Comparison of ENCODE assay signal across 8 mouse cellular contexts in the genomic region with DNA sequence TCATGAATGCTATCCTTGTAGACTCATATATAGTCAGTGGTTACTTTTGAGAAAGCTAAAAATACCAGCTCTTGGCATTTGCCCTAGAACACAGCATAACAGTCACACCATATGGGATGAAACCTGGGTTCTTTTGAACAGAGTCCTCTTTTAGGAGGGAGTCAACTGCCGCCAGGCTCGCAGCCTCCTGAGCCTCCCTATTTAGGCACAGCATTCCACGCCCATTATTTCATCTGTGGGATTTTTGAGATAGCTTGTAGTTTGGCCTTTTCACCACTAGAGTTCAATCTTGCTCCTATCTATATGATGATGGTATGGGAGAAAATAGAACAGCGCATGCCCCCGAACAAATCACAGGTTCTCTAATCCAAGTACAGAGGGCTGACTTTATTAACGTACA.
DNase-seq lines count a peak whose midpoint lies in the region; ATAC-seq and TF ChIP-seq lines count a peak whose summit lies in the region.

No protein-coding gene starts in this region.

- TF ChIP-seq CTCF in stomach, postnatal 0 days (IDR thresholded peaks at IDR 0.05; ENCODE audit: low read depth) = peak; percentile 71

- H3K4me1 ChIP-seq in midbrain, embryonic 14.5 days (ENCODE audit: control insufficient read depth, insufficient read depth, low read length) = no peaks in the 10 kb centered on the region
- H3K4me1 ChIP-seq in midbrain, embryonic 16.5 days (ENCODE audit: control insufficient read depth, insufficient read depth, low read length) = no peaks in the 10 kb centered on the region
- H3K4me1 ChIP-seq in stomach, postnatal 0 days (replicated peaks; ENCODE audit: control insufficient read depth, insufficient read depth) = no peaks in the 10 kb centered on the region

- no peak overlapping the region for H3K4me3 ChIP-seq in midbrain, embryonic 14.5 days (replicated peaks; ENCODE audit: low read depth, low read length)
- no peak overlapping the region for H3K4me3 ChIP-seq in midbrain, embryonic 16.5 days (ENCODE audit: low read depth, low read length)
- no peak overlapping the region for H3K4me3 ChIP-seq in stomach, postnatal 0 days (ENCODE audit: low read depth, low read length)

- no peak overlapping the region for H3K4me2 ChIP-seq in midbrain, embryonic 14.5 days (ENCODE audit: low read length)
- H3K4me2 ChIP-seq in midbrain, embryonic 16.5 days (ENCODE audit: low read length) = no peak overlapping the region
- H3K4me2 ChIP-seq in stomach, postnatal 0 days (replicated peaks; ENCODE audit: low read depth) = no peak overlapping the region

- 45% methylated on average over 6 of the region's 6 CpGs for WGBS in midbrain, embryonic 14.5 days
- 34% methylated on average over 6 of the region's 6 CpGs for WGBS in midbrain, embryonic 16.5 days
- WGBS in stomach, postnatal 0 days = 26% methylated on average over 6 of the region's 6 CpGs

- ATAC-seq in midbrain, embryonic 14.5 days (ENCODE audit: low FRiP score, low TSS enrichment) = no peak; the same call in 1 of the 2 replicates
- ATAC-seq in midbrain, embryonic 16.5 days = no peak
- no peak for ATAC-seq in stomach, postnatal 0 days (ENCODE audit: low FRiP score, low TSS enrichment)

- H3K9me3 ChIP-seq in midbrain, embryonic 14.5 days (ENCODE audit: control insufficient read depth, low read length) = no peaks in the 10 kb centered on the region
- H3K9me3 ChIP-seq in midbrain, embryonic 16.5 days (replicated peaks; ENCODE audit: control insufficient read depth, low read length, poor library complexity, severe bottlenecking) = no peaks in the 10 kb centered on the region
- no peaks in the 10 kb centered on the region for H3K9me3 ChIP-seq in stomach, postnatal 0 days (ENCODE audit: control insufficient read depth, low read length)

- H3K36me3 ChIP-seq in midbrain, embryonic 14.5 days (ENCODE audit: control insufficient read depth, insufficient read depth, low read length) = no peaks in the 10 kb centered on the region
- no peaks in the 10 kb centered on the region for H3K36me3 ChIP-seq in midbrain, embryonic 16.5 days (ENCODE audit: control insufficient read depth, insufficient read depth, low read length)
- H3K36me3 ChIP-seq in stomach, postnatal 0 days (ENCODE audit: control insufficient read depth, insufficient read depth, low read length) = no peaks in the 10 kb centered on the region

- no peak overlapping the region for H3K9ac ChIP-seq in midbrain, embryonic 14.5 days (replicated peaks; ENCODE audit: low read length)
- no peak overlapping the region for H3K9ac ChIP-seq in midbrain, embryonic 16.5 days (ENCODE audit: low read depth, low read length)
- H3K9ac ChIP-seq in stomach, postnatal 0 days (ENCODE audit: low read length) = no peak overlapping the region

- H3K27ac ChIP-seq in midbrain, embryonic 14.5 days (replicated peaks; ENCODE audit: low read depth, low read length) = no peak overlapping the region
- H3K27ac ChIP-seq in midbrain, embryonic 16.5 days (ENCODE audit: low read length) = no peak overlapping the region
- no peak overlapping the region for H3K27ac ChIP-seq in stomach, postnatal 0 days (replicated peaks)

- no peaks in the 10 kb centered on the region; the same call in 1 of the 2 replicates for H3K27me3 ChIP-seq in midbrain, embryonic 14.5 days (ENCODE audit: control insufficient read depth, insufficient read depth, low read length)
- H3K27me3 ChIP-seq in midbrain, embryonic 16.5 days (ENCODE audit: control insufficient read depth, insufficient read depth, low read depth, low read length) = no peaks in the 10 kb centered on the region
- no peaks in the 10 kb centered on the region for H3K27me3 ChIP-seq in stomach, postnatal 0 days (ENCODE audit: control insufficient read depth, insufficient read depth, low read length)

- no peak for TF ChIP-seq EP300 in stomach, postnatal 0 days (optimal IDR thresholded peaks at IDR 0.05)

- DNase-seq in cerebellum, postnatal 36 days = peak; percentile 4 to 13
- no peak for DNase-seq in cerebellum, adult 11 months
- peak; percentile 73 for DNase-seq in midbrain, embryonic 14.5 days
- peak; percentile 47 to 51 for DNase-seq in layer of hippocampus, adult 8-10 months (ENCODE audit: low spot score in 2 of 2)
- no peak for DNase-seq in stomach, postnatal 0 days (ENCODE audit: low spot score)
- no peak for DNase-seq in neural tube, embryonic 10.5 days (ENCODE audit: extremely low spot score, low spot score)
- no peak for DNase-seq in adrenal gland, adult 18-20 months (ENCODE audit: low spot score in 2 of 2)

Comparison
In these comparisons a context has a peak if more than half of its experiments do, and no peak if none do; other contexts are left out.
1. DNase-seq: peak in cerebellum, postnatal 36 days (2 of 2), midbrain, embryonic 14.5 days (single experiment) and layer of hippocampus, adult 8-10 months (2 of 2); none in cerebellum, adult 11 months (single experiment), stomach, postnatal 0 days (single experiment), neural tube, embryonic 10.5 days (single experiment) and adrenal gland, adult 18-20 months (0 of 2).